Mouse (Mus musculus) lung, postnatal 25 days (tissue): ENCODE data around the gene Pdlim4.

ENCODE experiments used
- DNase-seq: peaks from one replicate; pipeline ENCODE4 v3.0.0; 2022; ENCODE audit warnings: low spot score

Gene Pdlim4

GRCm38 (mm10) chr11:54068520-54069371, at the start of gene Pdlim4:
Gene Pdlim4 (minus strand): TSS chr11:54069014.
- no peak for DNase-seq

GRCm38 (mm10) chr11:54117096-54117495, 48.3 kb upstream of the Pdlim4 start:
- DNase-seq: no peak

- no peak for DNase-seq
Measured at GRCm38 (mm10) chr11:54116406-54116805, 47.6 kb upstream of the Pdlim4 start.

GRCm38 (mm10) chr11:54115911-54116310, 47.1 kb upstream of the Pdlim4 start:
- DNase-seq: no peak

- no peak for DNase-seq
Measured at GRCm38 (mm10) chr11:54115301-54115700, 46.5 kb upstream of the Pdlim4 start.

- no peak for DNase-seq
Measured at GRCm38 (mm10) chr11:54114746-54115145, 45.9 kb upstream of the Pdlim4 start.

- no peak for DNase-seq
Measured at GRCm38 (mm10) chr11:54113352-54113751, 44.5 kb upstream of the Pdlim4 start.

GRCm38 (mm10) chr11:54112920-54113319, 44.1 kb upstream of the Pdlim4 start:
- peak; percentile 96 for DNase-seq

- DNase-seq: peak; percentile 59
Measured at GRCm38 (mm10) chr11:54111976-54112741, 43.3 kb upstream of the Pdlim4 start.

GRCm38 (mm10) chr11:54111291-54111690, 42.5 kb upstream of the Pdlim4 start:
- DNase-seq: no peak

- DNase-seq: no peak
Measured at GRCm38 (mm10) chr11:54108894-54109293, 40.1 kb upstream of the Pdlim4 start.

GRCm38 (mm10) chr11:54108131-54108530, 39.3 kb upstream of the Pdlim4 start:
- no peak for DNase-seq

GRCm38 (mm10) chr11:54107239-54107638, 38.4 kb upstream of the Pdlim4 start:
- DNase-seq: no peak

GRCm38 (mm10) chr11:54106676-54107075, 37.9 kb upstream of the Pdlim4 start:
- peak; percentile 89 for DNase-seq

- DNase-seq: no peak
Measured at GRCm38 (mm10) chr11:54105011-54105410, 36.2 kb upstream of the Pdlim4 start.

- no peak for DNase-seq
Measured at GRCm38 (mm10) chr11:54102706-54103449, 34.1 kb upstream of the Pdlim4 start.

GRCm38 (mm10) chr11:54101701-54102100, 32.9 kb upstream of the Pdlim4 start:
- DNase-seq: no peak

- DNase-seq: peak; percentile 68
Measured at GRCm38 (mm10) chr11:54100692-54101591, 32.1 kb upstream of the Pdlim4 start.

- no peak for DNase-seq
Measured at GRCm38 (mm10) chr11:54100045-54100691, 31.4 kb upstream of the Pdlim4 start, which contains the start of gene P4ha2. Gene P4ha2 (plus strand): TSS chr11:54100095.

- peak; percentile 68 for DNase-seq
Measured at GRCm38 (mm10) chr11:54093000-54093399, 24.2 kb upstream of the Pdlim4 start.

GRCm38 (mm10) chr11:54092188-54092587, 23.4 kb upstream of the Pdlim4 start:
- DNase-seq: no peak
